Mouse (Mus musculus): ENCODE data around the gene Rab34.

Gene Rab34

DNA sequence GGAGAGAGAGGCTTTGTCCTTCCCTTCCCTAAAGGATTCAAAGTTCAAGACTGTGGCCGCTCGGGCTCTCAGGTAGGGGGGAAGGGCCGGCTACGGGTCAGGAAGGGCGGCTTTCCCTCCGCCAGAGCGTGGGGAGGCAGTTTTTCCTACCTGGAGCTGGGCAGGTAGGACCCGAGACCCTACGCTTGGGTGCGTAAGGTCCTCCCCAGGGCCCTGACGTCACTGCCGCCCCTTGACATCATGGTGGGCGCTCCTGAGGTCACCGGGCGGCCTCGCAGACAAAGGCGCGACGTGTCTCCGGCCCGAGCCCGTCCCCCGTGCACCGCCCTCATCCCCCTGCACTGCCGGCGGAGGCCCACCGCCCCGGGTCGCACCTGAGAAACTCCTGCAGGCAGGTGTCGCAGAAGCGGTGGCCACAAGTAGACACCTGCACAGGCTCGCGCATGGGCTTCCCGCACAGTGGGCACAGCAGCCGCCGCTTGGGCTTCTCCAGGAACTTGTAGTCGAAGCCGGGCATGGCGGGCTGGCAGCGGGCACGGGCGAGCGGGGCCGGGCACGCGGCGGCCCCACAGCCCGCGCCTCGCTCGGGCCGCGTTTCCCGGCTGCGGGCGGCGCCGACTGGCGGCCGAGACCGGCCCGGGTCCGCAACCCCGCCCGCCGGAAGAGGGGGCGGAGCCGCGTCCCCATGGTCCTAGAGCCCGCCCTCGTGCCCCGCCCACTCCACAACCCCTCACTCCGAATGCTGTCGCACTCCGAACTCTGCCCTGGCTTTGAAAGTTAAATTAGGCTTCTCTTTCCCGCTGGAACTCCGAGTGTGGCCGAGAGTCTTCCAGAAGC, 23.1 kb upstream of the Rab34 start, which contains the start of gene Traf4:
Gene Traf4 (minus strand): TSS at position 666 of the 837 bp plus-strand sequence.
- DNase-seq (ENCODE audit: low read depth): peak; percentile 91

DNA sequence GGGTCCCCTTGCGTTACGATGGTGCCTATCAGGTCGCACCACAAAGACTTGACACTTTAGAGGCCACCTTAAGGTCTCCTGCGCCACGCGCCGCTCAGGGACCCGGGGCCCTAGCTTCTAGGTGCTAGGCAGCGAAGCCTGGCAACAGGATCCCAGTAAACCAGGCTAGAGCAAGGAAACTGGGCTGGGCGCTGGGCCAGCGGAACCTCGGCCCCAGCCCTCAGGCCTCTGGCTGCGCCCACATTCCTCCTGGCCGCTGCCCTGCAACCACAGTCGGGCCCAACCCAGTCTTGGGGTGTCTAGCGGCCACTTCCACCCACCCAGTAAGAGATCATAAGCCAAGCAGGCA, 22.5 kb upstream of the Rab34 start:
- no peak for DNase-seq (ENCODE audit: low read depth)

DNA sequence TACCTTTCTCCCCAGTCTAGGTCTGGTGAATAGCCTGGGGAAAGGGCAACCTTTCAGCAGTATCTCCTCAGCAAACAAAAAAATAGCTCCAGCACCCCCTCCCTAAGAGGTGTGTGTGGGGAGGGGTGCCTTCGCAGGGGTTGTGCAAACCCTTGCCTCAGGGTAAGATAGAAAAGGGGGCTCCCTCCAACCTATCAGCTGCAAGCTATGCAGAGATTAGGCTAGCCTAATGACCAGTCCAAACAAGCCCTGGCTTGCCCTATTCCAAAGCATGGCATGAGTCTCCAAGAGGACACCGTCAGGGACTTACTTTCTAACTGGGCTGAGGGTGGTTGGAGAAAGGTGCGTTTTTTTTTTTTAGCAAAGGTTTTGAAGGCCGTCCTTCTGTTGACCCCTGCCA, 22.1 kb upstream of the Rab34 start:
- DNase-seq (ENCODE audit: low read depth): peak; percentile 15

DNA sequence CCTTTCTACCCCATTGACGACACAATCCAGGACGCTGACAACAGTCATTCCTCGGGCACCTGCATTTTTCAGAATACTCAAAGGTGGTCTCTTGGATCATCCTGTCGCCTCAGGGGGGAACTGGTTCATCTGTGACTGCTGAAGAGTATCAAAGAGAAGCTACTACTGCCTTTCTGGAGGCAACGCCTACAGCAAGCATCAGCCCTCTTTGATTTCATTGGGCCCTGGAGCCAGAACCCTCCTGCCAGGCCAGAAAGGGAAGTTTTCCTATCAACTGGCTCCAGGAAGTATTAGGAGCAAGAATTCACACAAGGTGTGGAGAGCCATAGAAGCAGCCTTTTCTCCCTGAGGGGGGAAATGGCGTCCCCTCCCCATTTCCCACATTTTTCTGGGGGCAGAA, 21.6 kb upstream of the Rab34 start:
- DNase-seq (ENCODE audit: low read depth): peak; percentile 14

DNA sequence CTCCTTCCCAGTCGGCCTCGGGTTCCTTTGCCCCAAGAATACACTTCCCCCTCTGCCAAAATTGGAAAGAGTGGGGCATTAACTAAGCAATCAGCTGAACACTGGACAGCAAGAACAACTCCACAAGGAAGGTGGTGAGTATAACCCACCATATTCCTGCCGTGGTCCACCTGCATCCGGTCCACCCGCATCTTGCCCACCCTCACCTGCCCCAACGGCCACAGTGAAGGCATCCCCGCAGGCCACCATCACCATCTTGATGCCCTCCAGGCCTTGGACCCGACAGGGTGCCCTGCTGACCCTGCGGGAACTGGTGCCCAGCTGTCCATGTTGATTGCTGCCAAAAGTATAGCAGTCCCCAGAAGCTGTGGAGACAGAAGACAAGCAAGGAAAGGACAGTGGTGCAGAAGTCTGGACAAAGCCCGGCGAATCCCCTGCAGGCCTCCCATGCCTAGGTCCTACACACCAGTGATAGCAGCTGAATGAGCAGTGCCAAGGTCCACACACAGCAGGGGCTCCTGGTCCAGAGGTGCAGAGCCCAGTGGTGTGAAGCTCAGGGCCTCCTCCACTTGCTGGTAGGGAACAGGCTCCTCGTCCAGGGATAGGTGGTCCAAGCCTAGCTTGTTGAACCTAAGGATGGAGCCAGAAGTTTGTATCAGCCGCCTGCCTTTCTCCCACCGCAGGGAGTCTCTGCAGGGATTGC, 20.8 kb upstream of the Rab34 start:
- no peak for DNase-seq (ENCODE audit: low read depth)

DNA sequence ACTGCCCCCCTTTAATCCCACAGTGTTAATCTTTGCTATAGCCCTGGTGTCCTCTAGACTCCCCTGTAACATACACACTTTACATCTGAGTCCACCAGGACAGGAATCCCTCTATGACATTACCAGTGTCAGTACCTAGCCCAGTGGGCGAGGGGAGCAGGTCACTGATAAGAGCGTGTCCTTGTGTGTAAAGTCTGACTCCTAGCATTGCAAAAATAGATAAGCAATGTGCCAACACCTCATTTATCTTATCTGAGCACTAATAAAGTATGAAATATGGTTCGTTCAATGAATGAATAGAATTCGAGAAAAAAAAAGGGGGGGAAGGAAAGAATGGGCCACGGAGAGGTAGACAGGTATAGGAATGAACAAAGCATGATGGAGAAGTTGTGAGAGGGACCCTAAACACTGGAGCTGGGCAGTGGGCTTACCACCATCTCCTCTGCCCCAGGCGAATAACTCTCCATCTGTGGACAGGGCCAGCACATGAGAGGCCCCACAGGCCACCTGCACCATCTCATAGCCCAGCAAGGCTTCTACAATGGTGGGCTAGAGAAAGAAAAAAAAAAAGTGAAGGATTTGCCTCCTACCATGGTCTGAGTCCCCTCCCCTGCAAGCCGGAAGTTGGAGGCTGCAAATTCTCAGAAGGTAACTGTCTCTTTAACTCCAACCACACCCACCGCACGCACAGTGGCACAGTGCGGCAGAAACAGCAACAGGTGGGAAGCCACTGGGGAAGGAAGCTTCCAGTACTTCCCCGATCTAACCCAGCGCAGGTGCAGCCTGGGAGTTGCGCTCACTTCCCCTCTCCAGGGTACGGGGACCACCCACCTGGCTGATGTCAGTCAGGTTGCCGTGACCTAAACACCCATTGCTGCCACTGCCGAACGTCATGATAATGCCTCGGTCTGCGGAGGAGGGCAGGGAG, 19.4 kb upstream of the Rab34 start:
- peak; percentile 84 for DNase-seq (ENCODE audit: low read depth)

DNA sequence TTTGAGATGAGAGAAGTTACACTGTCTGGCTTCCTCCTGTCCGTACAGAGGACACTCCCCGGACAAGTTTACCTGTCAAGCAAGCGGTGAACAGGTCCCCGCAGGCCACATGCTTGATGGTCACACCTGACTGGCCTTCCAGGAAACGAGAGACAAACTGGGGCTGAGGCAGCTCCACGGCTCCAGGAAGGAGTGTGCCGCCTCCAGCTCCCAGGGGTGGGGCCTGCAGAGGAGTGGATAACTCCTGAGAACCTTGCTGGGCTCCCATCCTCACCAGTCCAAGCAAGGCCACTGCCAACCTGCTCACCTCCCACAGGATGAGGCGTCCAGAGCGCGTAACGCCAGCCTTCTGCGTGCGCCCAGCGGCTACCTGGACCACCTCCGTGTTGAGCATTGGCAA, 17.9 kb upstream of the Rab34 start:
- no peak for DNase-seq (ENCODE audit: low read depth)

DNA sequence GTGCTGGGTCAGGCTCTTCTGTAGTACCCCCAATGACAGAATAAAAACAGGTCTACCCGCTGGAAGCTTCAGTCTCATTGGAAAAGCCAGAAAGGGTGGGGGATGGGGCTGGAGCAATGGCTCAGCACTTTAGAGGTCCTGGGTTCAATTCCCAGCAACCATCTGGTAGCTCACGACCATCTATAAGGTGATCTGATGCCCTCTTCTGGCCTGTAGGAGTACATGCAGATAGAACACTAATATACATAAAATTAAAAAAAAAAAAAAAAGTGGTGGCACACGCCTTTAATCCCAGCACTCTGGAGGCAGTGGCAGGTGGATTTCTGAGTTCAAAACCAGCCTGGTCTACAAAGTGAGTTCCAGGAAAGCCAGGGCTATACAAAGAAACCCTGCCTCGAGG, 16.9 kb upstream of the Rab34 start:
- peak; percentile 56 for DNase-seq (ENCODE audit: low read depth)

DNA sequence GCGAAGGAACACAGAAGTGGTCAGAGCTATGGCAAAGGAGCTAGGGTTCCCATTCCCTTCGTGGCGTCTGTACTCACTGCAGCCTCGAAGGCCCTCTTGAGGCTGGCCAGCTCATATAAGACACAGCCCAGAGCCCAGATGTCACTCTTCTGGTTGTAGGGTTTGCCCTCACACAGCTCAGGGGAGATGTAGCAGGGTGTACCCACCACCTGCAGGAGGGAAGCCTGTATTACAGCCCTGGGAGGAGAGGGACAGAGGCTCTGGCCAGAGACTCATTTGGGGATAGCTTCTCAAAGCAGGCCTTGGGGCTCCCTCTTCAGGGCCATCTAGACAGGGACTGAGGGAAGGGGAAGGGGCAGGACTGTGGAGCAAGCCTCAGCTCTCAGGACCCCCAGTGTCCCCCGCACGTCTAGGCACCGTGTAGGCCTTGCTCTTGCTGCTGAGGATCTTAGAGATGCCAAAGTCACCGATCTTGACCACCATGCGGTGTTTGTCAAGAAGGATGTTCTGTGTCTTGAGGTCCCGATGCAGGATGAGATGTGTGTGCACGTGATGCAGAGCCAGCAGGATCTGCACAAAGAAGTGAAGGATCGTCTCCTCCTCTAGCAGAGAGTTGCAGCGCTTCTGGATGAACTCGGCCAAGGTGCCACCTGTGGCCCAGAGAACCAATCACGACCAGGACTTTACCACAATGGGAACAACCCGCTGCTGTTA, 16.0 kb upstream of the Rab34 start:
- peak; percentile 42 for DNase-seq (ENCODE audit: low read depth)

DNA sequence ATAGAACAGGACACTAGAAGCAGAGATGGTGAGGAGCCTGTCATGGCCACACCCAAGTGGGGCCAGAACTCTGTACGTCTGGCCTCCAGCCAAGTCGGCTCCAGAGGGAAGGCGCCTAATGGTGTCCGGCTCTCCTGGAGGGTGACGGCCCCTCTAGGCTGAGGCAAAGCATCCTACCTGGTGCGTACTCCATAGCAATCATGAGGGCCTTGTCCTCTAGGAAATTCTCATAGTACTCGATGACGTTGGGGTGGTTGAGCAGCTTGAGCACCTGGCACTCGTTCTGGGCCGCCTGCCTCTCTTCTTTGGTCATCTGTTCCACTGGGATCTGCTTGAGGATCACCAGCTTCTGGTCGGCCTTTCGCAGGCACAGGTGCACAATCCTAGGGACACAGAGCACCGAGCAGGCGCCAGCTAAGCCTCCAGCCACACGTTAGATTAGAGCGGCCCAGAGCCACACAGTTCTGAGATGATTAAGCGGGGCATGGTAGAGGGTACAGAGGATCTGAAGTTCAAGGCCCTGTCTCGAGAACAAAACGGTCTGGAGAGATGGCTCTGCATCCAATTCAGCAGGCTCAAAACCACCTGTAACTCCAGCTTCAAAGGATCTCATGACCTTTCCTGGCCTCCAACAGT, 15.4 kb upstream of the Rab34 start:
- DNase-seq (ENCODE audit: low read depth): no peak

DNA sequence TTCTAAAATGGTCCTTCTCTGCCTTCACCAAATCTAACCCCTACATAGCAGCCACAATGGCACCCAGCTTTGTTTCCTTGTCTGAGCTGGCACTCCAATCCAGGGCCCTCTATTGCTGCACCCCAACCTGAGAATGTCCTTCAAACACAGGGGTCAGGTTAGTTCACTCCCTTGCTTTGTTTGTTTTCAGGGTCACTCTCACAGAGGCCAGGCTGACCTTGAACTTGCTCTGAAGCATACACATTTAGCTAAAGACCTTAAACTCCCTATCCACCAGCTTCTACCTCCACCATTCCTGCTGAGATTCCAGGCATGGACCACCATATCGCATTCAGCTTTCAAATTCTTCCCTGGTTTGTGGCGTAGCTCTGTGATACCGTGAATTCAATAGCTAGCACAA, 13.7 kb upstream of the Rab34 start:
- DNase-seq (ENCODE audit: low read depth): no peak

DNA sequence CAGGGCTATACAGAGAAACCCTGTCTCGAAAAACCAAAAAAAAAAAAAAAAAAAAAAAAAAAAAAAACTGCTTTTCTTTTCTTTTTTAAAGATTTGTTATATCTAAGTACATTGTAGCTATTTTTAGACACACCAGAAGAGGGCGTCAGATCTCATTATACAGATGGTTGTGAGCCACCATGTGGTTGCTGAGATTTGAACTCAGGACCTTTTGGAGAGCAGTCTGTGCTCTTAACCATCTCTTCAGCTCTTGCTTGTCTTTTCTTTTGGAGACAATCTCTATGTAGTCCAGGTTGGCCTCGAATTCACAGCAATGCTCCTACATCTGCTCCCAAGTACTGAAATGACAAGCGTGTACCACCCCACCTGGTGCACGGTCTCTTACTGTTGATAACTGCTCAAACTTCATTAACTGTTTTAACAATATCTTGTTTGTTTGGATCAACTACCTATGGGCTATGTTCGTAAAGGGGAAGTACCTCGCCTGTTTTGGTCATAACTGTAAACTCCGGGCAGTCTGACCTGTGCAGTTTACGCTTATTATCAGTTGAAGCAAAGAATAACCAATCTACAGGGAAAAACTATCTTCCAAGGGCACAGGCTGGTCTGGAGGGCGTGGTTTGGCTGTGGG, 12.3 kb upstream of the Rab34 start:
- DNase-seq (ENCODE audit: low read depth): no peak

DNA sequence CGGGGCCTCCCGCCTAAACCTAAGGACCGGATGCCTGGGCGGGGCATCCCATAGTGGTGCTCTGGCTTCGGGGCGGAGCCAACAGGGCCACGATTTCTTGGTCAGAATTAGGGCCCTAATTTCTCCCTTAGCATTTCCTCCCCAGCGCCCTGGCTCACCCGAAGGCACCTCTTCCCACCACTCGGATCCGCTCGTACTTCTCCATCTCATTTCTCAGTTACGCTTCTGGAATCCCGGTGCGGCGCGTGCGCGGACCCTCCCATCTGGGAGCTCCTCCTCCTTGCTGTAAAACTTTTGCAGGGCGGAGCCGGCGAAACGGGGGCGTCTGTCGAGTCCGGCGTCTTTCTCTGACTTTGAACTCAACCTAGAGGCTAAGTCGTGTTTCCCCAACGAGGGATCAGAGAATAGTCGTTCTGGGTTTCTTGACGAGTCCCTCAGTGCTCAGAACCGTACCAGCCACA, 11.8 kb upstream of the Rab34 start, which contains the start of the genes Nek8 and Tlcd1:
Gene Nek8 (minus strand): TSS at position 274 of the 461 bp plus-strand sequence.
Gene Tlcd1 (plus strand): TSS at position 310 of the 461 bp plus-strand sequence.
- DNase-seq (ENCODE audit: low read depth): peak; percentile 98

DNA sequence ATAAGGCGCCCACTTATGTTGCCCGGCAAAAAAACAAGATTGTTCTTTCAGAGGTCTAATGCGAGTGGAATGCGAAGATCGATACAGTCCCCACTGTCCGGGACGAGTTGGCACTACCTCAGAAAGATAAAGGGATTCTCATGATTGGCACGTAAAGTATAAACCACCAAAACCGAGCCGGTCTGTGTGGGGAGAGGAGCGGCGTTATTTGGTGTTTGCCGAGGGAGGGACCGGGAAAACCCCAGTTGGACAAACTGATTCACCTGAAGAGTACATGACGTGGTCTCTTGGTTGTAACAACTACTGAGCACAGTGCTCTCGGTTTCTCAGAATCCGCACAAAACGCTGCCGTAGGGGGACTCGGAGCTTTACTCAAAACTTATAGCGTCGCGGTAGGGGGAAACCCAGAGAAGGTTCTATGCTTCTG, 11.3 kb upstream of the Rab34 start:
- DNase-seq (ENCODE audit: low read depth): peak; percentile 92

DNA sequence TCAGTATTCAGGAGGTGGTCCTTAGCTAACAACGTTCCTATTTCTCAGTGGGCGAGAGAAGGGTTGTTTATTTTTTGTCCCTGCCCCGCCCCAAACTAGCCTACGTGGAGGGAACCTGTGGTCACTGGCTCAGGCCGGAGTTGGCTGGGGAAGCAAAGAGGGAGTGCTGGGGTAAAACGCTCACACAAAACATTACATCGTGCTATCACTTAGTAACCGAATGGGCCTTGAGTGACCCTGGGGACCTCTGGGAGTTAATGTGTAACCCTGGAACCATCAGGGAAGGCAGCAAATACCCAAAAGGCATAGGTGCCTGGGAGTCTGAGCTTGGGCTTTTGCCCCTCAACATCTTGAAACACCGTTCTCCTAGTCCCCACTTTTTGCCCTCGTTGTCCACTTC, 10.8 kb upstream of the Rab34 start:
- DNase-seq (ENCODE audit: low read depth): no peak

DNA sequence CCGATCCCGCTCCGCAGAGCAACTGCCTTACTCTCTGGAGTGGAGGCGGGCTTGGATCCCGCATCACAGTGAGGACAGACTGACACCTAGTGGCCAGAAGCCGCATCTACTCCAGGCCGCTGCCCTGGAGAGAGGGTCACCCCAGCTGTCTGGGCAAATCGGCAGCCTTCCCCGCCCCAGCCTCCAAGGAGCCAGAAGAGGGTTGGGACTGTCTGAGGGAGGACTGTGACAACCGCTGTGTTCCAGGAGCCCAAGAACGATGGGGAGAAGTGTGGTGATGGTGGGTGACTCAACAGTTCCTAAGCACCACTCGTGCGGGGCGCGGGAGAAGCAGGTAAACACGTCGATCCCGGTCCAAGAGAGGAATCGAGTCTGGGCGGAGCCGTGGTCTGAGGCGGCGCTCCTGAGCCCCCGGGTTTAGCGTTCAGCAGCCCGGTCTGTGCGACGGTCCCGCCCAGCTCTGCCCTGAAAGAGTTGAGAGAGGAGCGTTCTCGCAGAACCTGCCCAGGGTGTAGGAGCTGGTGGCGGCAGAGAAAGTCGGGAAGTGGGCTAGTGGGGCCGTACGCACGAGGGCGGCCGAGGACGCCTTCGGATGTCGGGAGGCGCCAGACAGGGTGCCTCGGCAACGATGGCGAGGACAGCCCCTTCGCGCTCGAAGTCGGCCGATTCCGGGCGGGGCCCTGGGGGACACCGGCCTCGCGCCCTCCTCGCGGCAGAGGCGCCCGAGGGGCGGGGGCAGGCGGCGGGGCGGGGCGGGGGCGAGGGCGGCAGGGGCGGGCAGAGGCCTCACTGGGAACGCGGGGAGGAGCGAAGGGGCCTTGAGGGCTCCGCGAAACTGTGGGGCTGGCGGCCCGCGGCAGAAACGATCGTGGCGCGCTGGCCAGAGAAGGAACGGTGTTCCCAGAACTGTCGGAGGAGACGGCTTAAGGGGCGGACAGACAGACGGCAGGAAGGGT, 10.0 kb upstream of the Rab34 start:
- DNase-seq (ENCODE audit: low read depth): peak; percentile 95

DNA sequence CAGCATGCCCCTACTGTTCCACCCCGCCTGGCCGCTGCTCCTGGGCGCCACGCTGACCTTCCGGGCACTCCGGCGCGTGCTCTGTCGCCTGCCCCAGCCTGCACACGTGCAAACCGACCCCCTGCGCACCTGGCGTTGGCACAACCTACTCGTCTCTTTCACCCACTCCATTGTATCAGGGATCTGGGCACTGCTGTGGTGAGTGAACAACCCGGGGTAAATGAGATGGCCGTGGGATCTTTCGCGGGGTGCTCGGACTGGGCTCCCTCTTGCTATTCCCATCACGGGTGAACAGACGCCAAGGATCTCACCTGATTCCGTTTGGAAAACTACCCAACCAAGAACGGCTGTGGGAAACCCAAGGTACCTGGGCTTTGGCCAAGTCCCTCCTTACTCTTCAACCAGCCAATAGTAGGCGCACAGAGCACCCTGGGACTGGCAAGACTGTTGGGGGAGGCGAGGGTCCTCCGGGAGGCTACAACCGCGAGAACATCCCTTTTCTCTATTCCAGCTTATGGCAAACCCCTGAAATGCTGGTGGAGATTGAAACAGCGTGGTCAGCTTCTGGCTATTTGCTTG, 9.3 kb upstream of the Rab34 start:
- DNase-seq (ENCODE audit: low read depth): no peak

DNA sequence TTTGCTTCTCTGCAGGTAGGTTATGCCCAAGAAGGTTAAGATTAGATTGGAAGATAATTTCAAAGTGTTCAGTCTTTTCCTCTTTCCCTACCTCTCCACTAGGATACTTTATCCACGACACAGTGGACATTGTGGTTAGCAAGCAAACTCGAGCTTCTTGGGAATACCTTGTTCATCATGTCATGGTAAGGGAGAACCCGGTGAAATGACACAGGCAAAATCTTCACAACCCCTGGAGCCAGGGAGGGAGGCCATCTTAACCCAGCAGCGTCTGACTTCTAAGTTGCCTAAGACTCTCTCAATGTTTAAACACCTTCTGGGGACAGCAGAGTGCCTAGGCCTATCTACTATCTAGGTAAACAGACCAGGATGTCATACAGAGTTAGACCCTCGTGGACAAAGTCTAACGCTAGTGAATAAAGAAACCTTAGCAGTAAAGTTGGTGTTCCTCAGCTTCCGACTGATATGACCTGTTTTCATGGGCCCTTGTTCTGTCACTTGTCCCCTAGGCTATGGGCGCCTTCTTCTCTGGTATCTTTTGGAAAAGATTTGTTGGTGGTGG, 8.7 kb upstream of the Rab34 start:
- DNase-seq (ENCODE audit: low read depth): peak; percentile 52

All from induced T-regulatory cell, adult 2 months (primary cell).